Mouse (Mus musculus) liver, adult 10 weeks (tissue): ENCODE data around the gene Siglecf. TPM values are rescaled to one million over a fixed set of nuclear protein-coding genes. Genes with fewer than 3 reads are reported as not detected.

Experiments used
- polyA plus RNA-seq: library from polyadenylated mRNA; stranded (reverse); fragments of 350-450 nt; fragmentation: Illumina TruSeq; extraction: RNeasy Lipid Tissue Mini Kit (QIAGEN cat#74804); gene quantifications from one replicate; pipeline ENCODE4 v1.2.3, GENCODE M21; 2014; ENCODE audit warnings: low read depth, low replicate concordance

Siglecf gene
- not detected for polyA plus RNA-seq

DNA sequence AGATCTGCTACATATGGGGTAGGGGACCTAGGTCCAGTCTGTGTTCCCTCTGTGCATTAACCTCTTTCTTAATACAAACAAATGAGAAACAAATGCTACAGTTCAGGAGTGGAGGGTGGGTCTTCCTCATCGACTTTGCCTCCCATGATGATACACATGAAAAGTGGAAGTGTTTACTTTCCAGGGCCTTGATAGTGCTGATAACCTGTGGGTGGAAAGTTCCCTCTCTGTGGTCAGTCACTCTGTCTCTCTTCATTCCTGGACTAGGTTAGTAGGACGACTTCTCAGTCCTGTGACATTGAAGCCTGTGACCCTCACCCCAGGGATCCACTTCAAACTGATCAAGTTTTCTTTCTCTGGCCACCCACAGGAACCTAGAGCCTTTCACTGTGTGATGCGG, at the start of gene Siglecf:
Gene Siglecf, plus strand, starts transcription at position 188 of the 400 bp plus-strand sequence.

GRCm38 (mm10) chr7:43313013-43313428, 38.1 kb upstream of the Siglecf start, which contains the start of gene Zfp715:
TSS of gene Zfp715 (minus strand) at chr7:43313294.

GRCm38 (mm10) chr7:43408131-43408553, 57.0 kb downstream of the Siglecf start, which contains the start of gene Siglecg:
TSS of gene Siglecg (plus strand) at chr7:43408204.

Other genes starting within 250 kb of the Siglecf start
- gene Zfp936, start 237.1 kb upstream of the Siglecf start, polyA plus RNA-seq = not detected
- gene Zfp715, start 38.0 kb upstream of the Siglecf start, polyA plus RNA-seq = 21.3 TPM
- gene Siglecg, start 56.9 kb downstream of the Siglecf start, polyA plus RNA-seq = not detected
- gene Lim2, start 76.3 kb downstream of the Siglecf start, polyA plus RNA-seq = not detected
- not detected for gene Nkg7, start 85.7 kb downstream of the Siglecf start, polyA plus RNA-seq
- not detected for gene Cldnd2, start 89.4 kb downstream of the Siglecf start, polyA plus RNA-seq
- gene Etfb, start 92.7 kb downstream of the Siglecf start, polyA plus RNA-seq = 62.5 TPM
- gene Gm45233, start 92.8 kb downstream of the Siglecf start, polyA plus RNA-seq = not detected
- 0.32 TPM for gene Vsig10l, start 111.8 kb downstream of the Siglecf start, polyA plus RNA-seq
- gene Iglon5, start 138.7 kb downstream of the Siglecf start, polyA plus RNA-seq = not detected
- not detected for gene 4931406B18Rik, start 154.6 kb downstream of the Siglecf start, polyA plus RNA-seq
- gene Cd33, start 193.1 kb downstream of the Siglecf start, polyA plus RNA-seq = 1.1 TPM
- gene Zfp658, start 210.9 kb downstream of the Siglecf start, polyA plus RNA-seq = 0.66 TPM
- gene Zfp719, start 228.3 kb downstream of the Siglecf start, polyA plus RNA-seq = 4.6 TPM